Mouse (Mus musculus) forebrain, embryonic 15.5 days (tissue): ENCODE data around the gene Eno3. TPM values are rescaled to one million over a fixed set of nuclear protein-coding genes. Genes with fewer than 3 reads are reported as not detected.

Source experiments
- ATAC-seq: fragments of 200-750 bp; cut with Nextera tagmentation; replicated peaks from 2 replicates; pipeline ENCODE4 v1.8.0; 2017; ENCODE audit warnings: mild to moderate bottlenecking, moderate TSS enrichment, moderate library complexity
- H3K27ac ChIP-seq: fragments of 300-500 bp; sonication (generic); replicated peaks from 2 replicates; pipeline ENCODE4 v1.5.1; 2015; ENCODE audit warnings: mild to moderate bottlenecking, inconsistent platforms
- H3K27me3 ChIP-seq: fragments of 300-500 bp; sonication (generic); 2 replicates; pipeline ENCODE4 v1.6.1; 2015; ENCODE audit warnings: inconsistent platforms
- H3K36me3 ChIP-seq: fragments of 300-500 bp; sonication (generic); 2 replicates; pipeline ENCODE4 v1.6.1; 2015; ENCODE audit warnings: mild to moderate bottlenecking, inconsistent platforms
- H3K4me1 ChIP-seq: fragments of 300-500 bp; sonication (generic); 2 replicates; pipeline ENCODE4 v1.6.1; 2015; ENCODE audit warnings: inconsistent platforms
- H3K4me2 ChIP-seq: fragments of 300-500 bp; sonication (generic); replicated peaks from 2 replicates; pipeline ENCODE4 v1.6.1; 2015; ENCODE audit warnings: mild to moderate bottlenecking, inconsistent platforms
- H3K4me3 ChIP-seq: fragments of 300-500 bp; sonication (generic); 2 replicates; pipeline ENCODE4 v1.5.1; 2015; ENCODE audit warnings: mild to moderate bottlenecking, inconsistent platforms
- H3K9ac ChIP-seq: fragments of 300-500 bp; sonication (generic); replicated peaks from 2 replicates; pipeline ENCODE4 v1.6.1; 2015; ENCODE audit warnings: mild to moderate bottlenecking, inconsistent platforms
- H3K9me3 ChIP-seq: fragments of 300-500 bp; sonication (generic); 2 replicates; pipeline ENCODE4 v1.6.1; 2016; ENCODE audit warnings: inconsistent platforms
- WGBS: fragments of 180-500 bp; shearing (Covaris S2); methylation state at CpG from one replicate; pipeline ENCODE4 v1.1.7; 2015; ENCODE audit warnings: mixed read lengths; 5-methylcytosine and 5-hydroxymethylcytosine counted together
- polyA plus RNA-seq: library from polyadenylated mRNA; unstranded; fragments of >200 nt; fragmentation: Nextera tagmentation; extraction: Ambion mirVana; gene quantifications from 2 replicates; pipeline ENCODE4 v1.2.1, GENCODE M21; 2015

Eno3 gene
- polyA plus RNA-seq, 1 experiment from 2014 or later = 8.4 TPM

DNA sequence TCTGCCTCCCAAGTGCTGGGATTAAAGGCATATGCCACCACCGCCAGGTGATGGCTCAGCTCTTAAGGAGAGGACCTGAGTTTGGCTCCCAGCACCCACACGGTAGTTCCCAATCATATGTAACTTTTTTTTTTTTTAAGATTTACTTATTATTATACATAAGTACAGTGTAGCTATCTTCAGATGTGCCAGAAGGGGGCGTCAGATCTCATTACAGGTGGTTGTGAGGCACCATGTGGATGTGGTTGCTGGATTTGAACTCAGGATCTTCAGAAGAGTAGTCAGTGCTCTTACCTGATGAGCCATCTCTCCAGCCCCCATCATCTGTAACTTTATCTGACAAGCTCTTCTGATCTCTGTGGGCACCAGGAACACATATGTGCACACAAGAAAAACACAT lies 40.4 kb downstream of the Eno3 start:
- Histone ChIP-seq H3K27ac (no peak overlapping the region), H3K27me3 (no peaks in the 10 kb centered on the region), H3K36me3 (no peaks in the 10 kb centered on the region), H3K4me2 (no peak overlapping the region), H3K4me1 (peaks cover 23% of the 10 kb centered on the region), H3K4me3 (no peak overlapping the region), H3K9ac (no peak overlapping the region), H3K9me3 (no peaks in the 10 kb centered on the region)
- ATAC-seq = no peak
- 73% methylated on average over 3 of the region's 3 CpGs for WGBS

DNA sequence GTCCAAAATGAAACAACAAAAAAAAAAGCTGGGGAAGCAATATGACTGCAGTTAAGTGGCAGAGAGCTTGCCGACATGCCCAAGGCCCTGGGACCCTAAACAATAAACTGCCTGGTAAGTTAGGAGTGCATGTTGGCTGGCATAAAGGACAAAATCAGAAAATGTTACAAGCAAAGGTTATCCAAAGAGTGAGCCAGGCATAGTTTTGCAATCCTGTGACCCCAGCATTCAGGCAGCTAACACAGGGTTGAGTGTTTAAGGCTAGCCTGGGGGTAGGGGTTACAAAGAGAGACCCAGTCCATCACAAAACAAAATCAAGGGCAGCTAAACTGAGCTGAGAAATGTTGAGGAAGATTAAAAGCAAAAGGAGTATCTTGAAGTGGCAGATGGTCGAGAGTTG lies 42.0 kb downstream of the Eno3 start:
- H3K27ac ChIP-seq = no peak overlapping the region
- H3K4me2 ChIP-seq = no peak overlapping the region
- 74% methylated on average over 2 of the region's 2 CpGs for WGBS
- no peak overlapping the region for H3K4me3 ChIP-seq
- H3K9ac ChIP-seq = no peak overlapping the region
- H3K9me3 ChIP-seq = no peaks in the 10 kb centered on the region
- 0 out of 2 replicates have a peak, but pooled peaks cover 5% of the 10 kb centered on the region for H3K36me3 ChIP-seq
- peaks cover 27% of the 10 kb centered on the region for H3K4me1 ChIP-seq
- H3K27me3 ChIP-seq = no peaks in the 10 kb centered on the region
- ATAC-seq = no peak

DNA sequence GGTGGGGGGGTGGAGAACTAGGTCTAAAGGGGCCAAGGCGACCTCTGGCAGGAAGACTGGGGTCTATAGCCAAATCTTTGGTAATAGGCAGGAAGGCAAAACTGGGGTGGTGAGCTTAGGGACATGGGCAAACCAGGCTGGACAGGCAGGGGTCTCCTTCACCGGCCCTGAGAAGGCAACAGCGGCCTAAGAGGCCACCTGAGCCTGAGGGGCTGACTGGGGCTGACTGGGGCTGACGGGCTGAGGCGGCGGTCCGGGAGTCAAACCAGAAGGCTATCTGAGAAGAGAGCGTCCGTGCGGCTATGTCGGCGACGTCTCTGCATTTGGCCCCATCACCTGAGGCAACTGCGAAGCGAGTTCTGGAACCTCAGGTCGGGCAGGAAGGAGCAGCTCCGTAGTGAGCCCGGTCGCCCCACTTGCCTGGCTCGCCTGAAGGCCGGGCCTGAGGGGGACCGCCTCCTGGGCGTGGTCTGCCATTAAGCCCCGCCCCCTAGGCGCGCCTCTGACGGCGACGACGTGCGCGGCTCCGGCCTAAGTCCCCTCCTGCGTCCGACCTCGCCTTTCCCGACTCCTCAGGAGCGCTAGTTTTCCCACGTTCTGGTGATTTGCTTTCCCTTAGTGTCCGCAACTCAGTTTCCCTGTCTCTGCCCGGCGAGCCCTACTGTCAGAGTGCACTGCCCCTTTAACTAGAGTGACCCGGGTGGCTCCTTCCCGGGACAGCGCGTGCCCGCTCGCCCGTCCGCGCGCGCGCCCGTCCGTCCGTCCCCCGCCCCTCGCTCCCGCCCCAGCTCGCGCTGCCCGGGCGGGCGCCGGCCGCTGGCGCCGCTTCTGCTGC lies 42.9 kb downstream of the Eno3 start, which contains the start of the genes Inca1 and Kif1c:
TSS of gene Inca1 (minus strand) at position 434 of the 835 bp plus-strand sequence.
TSS of gene Kif1c (plus strand) at position 827 of the 835 bp plus-strand sequence.
- H3K9me3 ChIP-seq = no peaks in the 10 kb centered on the region
- under 1% methylated on average over 68 of the region's 69 CpGs for WGBS

DNA sequence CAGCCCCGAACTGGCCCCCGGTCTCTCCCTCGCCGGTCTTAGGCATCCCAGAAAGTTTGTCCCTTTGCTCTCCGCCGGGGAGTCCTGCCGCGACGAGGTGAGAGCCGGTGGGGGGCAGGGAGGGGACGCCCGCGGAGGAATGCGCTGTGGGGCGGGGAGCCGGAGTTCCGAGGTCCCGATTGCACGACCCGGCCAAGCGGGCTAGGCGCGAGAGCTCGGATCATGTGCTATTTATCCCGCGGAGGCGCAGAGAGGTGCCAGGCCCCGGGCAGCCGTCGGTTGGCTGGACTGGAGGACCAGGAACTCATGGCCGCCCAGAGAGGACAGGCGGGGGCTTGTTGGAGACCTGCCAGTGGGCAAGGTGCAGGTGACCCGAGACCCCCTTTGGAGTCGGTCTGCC lies 43.6 kb downstream of the Eno3 start:
- H3K27ac ChIP-seq = peak overlapping the region; percentile 91
- H3K36me3 ChIP-seq = peaks cover 18% of the 10 kb centered on the region
- H3K4me2 ChIP-seq = peak overlapping the region; percentile 84
- under 1% methylated on average over 34 of the region's 34 CpGs for WGBS
- H3K27me3 ChIP-seq = no peaks in the 10 kb centered on the region
- H3K4me1 ChIP-seq = peaks cover 27% of the 10 kb centered on the region
- H3K9me3 ChIP-seq = no peaks in the 10 kb centered on the region
- ATAC-seq = peak; percentile 53
- peak overlapping the region; percentile 92 for H3K9ac ChIP-seq
- H3K4me3 ChIP-seq = peak overlapping the region; percentile 96

More for the DNA sequence above, 42.9 kb downstream of the Eno3 start, which contains the start of the genes Inca1 and Kif1c:
- peak within 1 kb of the TSS; percentile 84 for H3K4me2 ChIP-seq
- H3K36me3 ChIP-seq = peaks cover 13% of the 10 kb centered on the region; the same call in 1 of the 2 replicates
- peak within 1 kb of the TSS; percentile 92 for H3K9ac ChIP-seq
- H3K27ac ChIP-seq = peak within 1 kb of the TSS; percentile 91
- H3K27me3 ChIP-seq = no peaks in the 10 kb centered on the region
- H3K4me1 ChIP-seq = peaks cover 27% of the 10 kb centered on the region
- peak; percentile 96 for ATAC-seq
- peak within 1 kb of the TSS; percentile 96 for H3K4me3 ChIP-seq

DNA sequence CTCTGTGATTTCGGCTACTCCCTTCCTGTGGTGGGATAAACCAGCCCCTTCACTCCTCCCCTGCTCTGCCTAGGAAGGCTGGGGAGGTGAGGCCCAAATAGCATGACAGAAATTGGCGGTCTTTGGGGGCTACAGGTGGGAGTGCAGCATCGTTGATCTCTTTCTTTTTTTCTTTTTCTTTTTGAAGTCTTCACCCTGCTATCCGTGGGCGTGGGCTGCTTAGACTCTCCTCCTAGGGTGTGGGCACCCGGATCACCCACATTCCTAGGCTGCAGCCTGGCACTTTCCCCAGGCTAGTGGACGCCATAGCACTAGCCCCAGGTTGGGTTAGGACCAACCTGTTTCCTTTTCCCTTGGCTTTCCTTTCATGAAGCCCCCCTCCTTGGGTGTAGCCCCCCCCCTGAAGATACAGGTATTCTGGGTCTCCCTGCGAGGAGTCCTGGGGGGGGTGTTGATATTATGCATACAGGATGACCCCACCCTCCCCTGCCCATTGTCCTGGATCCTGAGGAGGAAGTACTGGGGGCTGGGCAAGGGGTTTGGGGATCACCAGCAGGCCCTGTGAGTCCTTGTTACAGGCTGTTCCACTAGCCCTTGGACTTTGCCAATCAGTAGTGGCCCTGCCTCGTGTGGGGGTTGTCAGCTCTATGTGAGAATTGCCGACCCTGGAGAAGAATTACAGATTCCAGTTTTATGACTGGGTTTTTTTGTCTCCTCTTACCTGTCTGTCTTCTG lies 44.4 kb downstream of the Eno3 start:
- Histone ChIP-seq H3K27me3 (no peaks in the 10 kb centered on the region), H3K9ac (peak overlapping the region; percentile 92), H3K4me3 (peak overlapping the region; percentile 96), H3K9me3 (no peaks in the 10 kb centered on the region), H3K36me3 (peaks cover 26% of the 10 kb centered on the region), H3K4me2 (peak overlapping the region; percentile 84), H3K4me1 (peaks cover 27% of the 10 kb centered on the region), H3K27ac (peak overlapping the region; percentile 91; the same call in 1 of the 2 replicates)
- WGBS = 16% methylated on average over 10 of the region's 10 CpGs
- ATAC-seq = no peak

DNA sequence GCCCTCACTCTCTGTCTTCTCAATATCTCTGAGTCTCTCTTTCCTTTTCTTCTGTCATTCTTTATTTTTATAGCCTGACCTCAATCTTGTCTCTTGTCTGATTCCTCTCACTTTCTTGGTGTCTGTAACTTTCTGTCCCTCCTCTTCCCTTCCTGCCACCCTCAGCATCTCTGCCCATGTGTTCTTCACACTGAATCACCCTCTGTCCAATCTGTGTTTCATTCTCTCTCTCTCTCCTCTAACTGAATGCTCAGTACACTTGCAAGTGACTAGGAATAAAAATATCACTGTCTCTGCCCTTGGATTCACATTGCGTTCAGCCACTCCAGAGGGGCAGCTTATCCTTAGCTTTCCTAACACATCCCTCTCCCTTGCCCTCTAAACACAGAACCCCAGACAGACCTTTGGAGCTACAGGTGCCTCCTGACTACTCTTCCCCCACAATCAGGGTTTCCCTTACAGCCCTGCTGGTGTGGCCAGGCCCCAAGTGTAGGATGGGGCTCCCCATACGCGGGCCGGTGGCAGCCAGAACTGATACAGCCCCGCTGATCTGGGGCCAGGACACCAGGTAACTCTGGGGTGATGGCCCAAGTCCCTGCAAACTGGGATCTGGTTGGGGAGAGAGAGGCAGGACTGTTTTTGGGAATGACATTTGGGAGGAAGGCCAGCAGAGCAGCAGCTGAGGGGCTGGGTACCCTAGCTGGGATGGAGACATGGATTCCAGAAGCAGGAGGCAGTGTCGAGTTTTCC lies 45.2 kb downstream of the Eno3 start:
- Histone ChIP-seq H3K4me2 (peak overlapping the region; percentile 84; the same call in 1 of the 2 replicates), H3K9me3 (no peaks in the 10 kb centered on the region), H3K36me3 (peaks cover 33% of the 10 kb centered on the region), H3K9ac (peak overlapping the region; percentile 92; the same call in 1 of the 2 replicates), H3K4me1 (peaks cover 27% of the 10 kb centered on the region), H3K27me3 (no peaks in the 10 kb centered on the region), H3K27ac (no peak overlapping the region), H3K4me3 (0 out of 2 replicates have a peak overlapping the region, but pooled peaks have one; percentile 96)
- ATAC-seq = no peak
- 80% methylated on average over 6 of the region's 6 CpGs for WGBS

DNA sequence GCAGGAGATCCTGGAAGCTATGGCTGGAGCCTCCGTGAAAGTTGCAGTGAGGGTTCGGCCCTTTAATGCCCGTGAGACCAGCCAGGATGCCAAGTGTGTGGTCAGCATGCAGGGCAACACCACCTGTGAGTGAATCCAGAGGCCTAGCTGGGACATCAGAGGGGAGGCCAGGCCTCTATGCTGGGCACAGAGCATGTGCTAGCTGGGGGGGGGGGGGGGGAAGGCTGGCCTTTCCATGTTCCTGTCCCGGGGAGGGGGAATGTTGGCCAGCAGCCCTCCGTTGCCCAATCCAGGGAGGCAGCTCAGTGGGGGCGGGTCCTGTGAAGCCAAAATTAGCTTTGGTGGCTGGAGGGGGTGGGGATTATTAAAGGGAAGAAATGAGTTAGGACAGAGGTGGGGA lies 45.8 kb downstream of the Eno3 start:
- Histone ChIP-seq H3K36me3 (peaks cover 39% of the 10 kb centered on the region), H3K4me2 (no peak overlapping the region), H3K27me3 (no peaks in the 10 kb centered on the region), H3K9ac (no peak overlapping the region), H3K27ac (no peak overlapping the region), H3K4me3 (no peak overlapping the region), H3K4me1 (peaks cover 27% of the 10 kb centered on the region), H3K9me3 (no peaks in the 10 kb centered on the region)
- WGBS = 82% methylated on average over 6 of the region's 6 CpGs
- ATAC-seq = no peak

DNA sequence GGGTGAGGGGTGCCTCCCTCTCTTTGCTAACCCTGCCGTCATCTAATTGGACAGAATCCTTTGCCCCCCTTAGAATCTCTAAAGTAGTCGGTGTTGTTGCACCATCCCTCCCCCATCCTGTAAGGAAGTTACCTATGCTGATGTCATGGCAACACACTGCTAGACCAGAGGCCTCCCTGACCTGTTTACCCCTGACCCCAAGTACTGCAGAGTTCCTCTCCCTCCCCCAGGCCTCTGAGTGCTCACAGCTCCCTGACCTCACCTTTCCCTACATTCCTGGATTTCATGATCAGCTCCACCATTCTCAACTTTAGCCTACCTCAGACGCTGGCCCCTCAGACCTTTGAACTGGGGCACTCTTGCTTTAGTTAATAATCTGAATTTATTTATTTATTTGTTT lies 49.1 kb downstream of the Eno3 start:
- H3K27me3 ChIP-seq = no peaks in the 10 kb centered on the region
- peaks cover 53% of the 10 kb centered on the region for H3K36me3 ChIP-seq
- no peak for ATAC-seq
- H3K4me1 ChIP-seq = peaks cover 17% of the 10 kb centered on the region
- no peak overlapping the region for H3K9ac ChIP-seq
- H3K4me2 ChIP-seq = no peak overlapping the region
- H3K27ac ChIP-seq = no peak overlapping the region
- H3K4me3 ChIP-seq = no peak overlapping the region
- H3K9me3 ChIP-seq = no peaks in the 10 kb centered on the region
- 91% methylated on average over 3 of the region's 3 CpGs for WGBS

DNA sequence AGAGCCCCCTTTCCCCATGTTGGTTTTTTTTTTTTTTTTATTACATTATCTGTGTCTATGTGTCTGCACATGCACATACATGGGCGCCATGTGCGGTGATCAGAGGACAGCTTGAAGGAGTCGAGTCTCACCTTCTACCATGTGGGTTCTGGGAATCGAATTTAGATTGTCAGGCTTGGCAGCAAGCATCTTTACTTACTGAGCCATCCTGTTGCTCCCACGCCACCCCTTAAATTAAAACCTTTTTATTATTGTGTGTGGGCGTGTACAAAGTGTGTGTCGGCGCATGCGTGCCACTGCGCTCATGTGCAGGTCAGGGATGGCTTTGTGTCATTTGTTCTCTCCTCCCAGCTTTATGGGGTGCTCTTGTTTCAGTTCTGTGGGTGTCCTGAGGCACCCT lies 54.0 kb downstream of the Eno3 start:
- no peaks in the 10 kb centered on the region for H3K9me3 ChIP-seq
- H3K4me1 ChIP-seq = no peaks in the 10 kb centered on the region
- no peaks in the 10 kb centered on the region for H3K27me3 ChIP-seq
- no peak overlapping the region for H3K9ac ChIP-seq
- H3K36me3 ChIP-seq = peaks cover 43% of the 10 kb centered on the region
- WGBS = 94% methylated on average over 10 of the region's 10 CpGs
- no peak overlapping the region for H3K4me3 ChIP-seq
- H3K4me2 ChIP-seq = no peak overlapping the region
- ATAC-seq = no peak
- H3K27ac ChIP-seq = no peak overlapping the region
